Mouse (Mus musculus): Measurements from ENCODE around the gene Ppil4.

DNA sequence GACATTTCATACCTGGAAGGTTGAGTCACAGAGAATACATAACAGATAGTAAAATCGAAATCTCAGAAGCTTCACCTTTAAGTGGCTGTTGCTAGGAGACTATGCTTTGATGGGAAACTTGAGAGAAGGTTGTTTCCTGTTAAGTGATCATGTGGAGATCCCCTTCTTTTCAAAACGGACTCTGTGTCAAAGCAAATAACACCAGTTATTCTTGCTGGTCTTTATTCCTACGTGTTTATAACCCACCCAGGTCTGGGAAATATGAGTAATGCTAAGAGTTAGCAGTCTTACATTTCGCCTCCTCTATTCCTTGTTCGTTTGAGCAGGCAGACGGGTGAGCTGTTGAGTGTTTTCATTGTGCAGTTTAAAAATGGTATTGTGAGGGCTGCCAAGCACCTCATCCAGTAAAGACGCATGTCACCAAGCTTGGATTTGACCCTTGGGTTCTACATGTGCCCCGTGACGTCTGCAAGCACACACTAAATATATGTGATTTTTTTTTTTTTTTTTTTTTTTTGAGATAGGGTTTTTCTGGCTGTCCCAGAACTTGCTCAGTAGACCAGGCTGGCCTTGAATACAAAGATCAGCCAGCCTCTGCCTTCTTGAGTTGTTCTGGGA lies 32.1 kb downstream of the Ppil4 start:
- TF ChIP-seq POLR2A (IDR thresholded peaks at IDR 0.05; ENCODE audit: insufficient read depth, low read length) (no peak), CTCF (IDR thresholded peaks at IDR 0.05; ENCODE audit: low read depth, low read length) (no peak), EP300 (IDR thresholded peaks at IDR 0.05; ENCODE audit: insufficient read depth, low read depth, low read length) (no peak)

Data from ES-Bruce4 (cell line).